Mouse (Mus musculus) midbrain, postnatal 0 days (tissue): Measurements from ENCODE around the gene Enpp7. TPM values are rescaled to one million over a fixed set of nuclear protein-coding genes. Genes with fewer than 3 reads are reported as not detected.

Source experiments
- ATAC-seq: fragments of 200-750 bp; cut with Nextera tagmentation; 2 replicates; pipeline ENCODE4 v1.8.0; 2017; ENCODE audit warnings: moderate number of reproducible peaks, mild to moderate bottlenecking, moderate TSS enrichment, moderate library complexity; ENCODE audit not compliant: low FRiP score
- DNase-seq: peaks from one replicate; pipeline ENCODE4 v3.0.0-alpha.2; 2015; ENCODE audit warnings: low spot score
- H3K27ac ChIP-seq: fragments of 300-500 bp; sonication (generic); 2 replicates; pipeline ENCODE4 v1.5.1; 2014; ENCODE audit warnings: low read depth, mild to moderate bottlenecking, low read length, mixed read lengths
- H3K27me3 ChIP-seq: fragments of 300-500 bp; sonication (generic); 2 replicates; pipeline ENCODE4 v1.6.1; 2014; ENCODE audit warnings: low read length, control low read depth, mixed read lengths; ENCODE audit not compliant: insufficient read depth
- H3K36me3 ChIP-seq: fragments of 300-500 bp; sonication (generic); 2 replicates; pipeline ENCODE4 v1.6.1; 2014; ENCODE audit warnings: low read length, control low read depth, mixed read lengths; ENCODE audit not compliant: insufficient read depth
- H3K4me1 ChIP-seq: fragments of 300-500 bp; sonication (generic); 2 replicates; pipeline ENCODE4 v1.6.1; 2014; ENCODE audit warnings: mild to moderate bottlenecking, control low read depth, antibody characterized with exemption, low read length, mixed read lengths; ENCODE audit not compliant: insufficient read depth
- H3K4me2 ChIP-seq: fragments of 300-500 bp; sonication (generic); 2 replicates; pipeline ENCODE4 v1.6.1; 2014; ENCODE audit warnings: low read depth, mild to moderate bottlenecking, low read length, mixed read lengths; ENCODE audit not compliant: poor library complexity, severe bottlenecking
- H3K4me3 ChIP-seq: fragments of 300-500 bp; sonication (generic); 2 replicates; pipeline ENCODE4 v1.5.1; 2014; ENCODE audit warnings: low read depth, mild to moderate bottlenecking, low read length, moderate library complexity
- H3K9ac ChIP-seq: fragments of 300-500 bp; sonication (generic); replicated peaks from 2 replicates; pipeline ENCODE4 v1.6.1; 2014; ENCODE audit warnings: mild to moderate bottlenecking, low read length, moderate library complexity, mixed read lengths; ENCODE audit not compliant: poor library complexity, severe bottlenecking
- H3K9me3 ChIP-seq: fragments of 300-500 bp; sonication (generic); 2 replicates; pipeline ENCODE4 v1.6.1; 2016; ENCODE audit warnings: low read length, control low read depth
- CTCF ChIP-seq: IDR thresholded peaks from 2 replicates; pipeline ENCODE4 v1.5.1; 2016; ENCODE audit warnings: antibody characterized with exemption, mild to moderate bottlenecking
- WGBS: fragments of 180-500 bp; shearing (Covaris S2); extraction: QIAGEN DNeasy Blood & Tissue Kit; methylation state at CpG from one replicate; pipeline ENCODE4 v1.1.7; 2014; 5-methylcytosine and 5-hydroxymethylcytosine counted together
- polyA plus RNA-seq: library from polyadenylated mRNA; unstranded; fragments of >200 nt; fragmentation: Nextera tagmentation; extraction: Ambion mirVana; gene quantifications from 2 replicates; pipeline ENCODE4 v1.2.1, GENCODE M21; 2015
- total RNA-seq: library from RNA; depleted of rRNA; stranded (reverse); fragments of >200 nt; gene quantifications from 2 replicates; pipeline ENCODE4 v1.2.3, GENCODE M21; 2014

Gene Enpp7
- total and polyA plus RNA-seq, 2 experiments from 2014 or later = not detected

- H3K9me3 ChIP-seq = no peaks in the 10 kb centered on the region
- H3K27ac ChIP-seq = no peak overlapping the region
- no peak overlapping the region for H3K4me2 ChIP-seq
- WGBS = 65% methylated on average over 3 of the region's 3 CpGs
- H3K9ac ChIP-seq = no peak overlapping the region
- H3K4me1 ChIP-seq = no peaks in the 10 kb centered on the region
- no peak for DNase-seq
- ATAC-seq = no peak
- no peak overlapping the region for H3K4me3 ChIP-seq
- no peaks in the 10 kb centered on the region for H3K36me3 ChIP-seq
- H3K27me3 ChIP-seq = no peaks in the 10 kb centered on the region
- TF ChIP-seq CTCF = peak; percentile 40
Observed at GRCm38 (mm10) chr11:119006462-119006861, 18.5 kb downstream of the Enpp7 start.

- TF ChIP-seq CTCF = no peak
- Histone ChIP-seq H3K4me3 (peak overlapping the region; percentile 16), H3K9me3 (no peaks in the 10 kb centered on the region), H3K9ac (no peak overlapping the region), H3K36me3 (no peaks in the 10 kb centered on the region), H3K4me2 (peak overlapping the region; percentile 23), H3K4me1 (no peaks in the 10 kb centered on the region), H3K27ac (no peak overlapping the region), H3K27me3 (no peaks in the 10 kb centered on the region)
- 25% methylated on average over 21 of the region's 21 CpGs for WGBS
- peak; percentile 40 for DNase-seq
- no peak for ATAC-seq
Observed at GRCm38 (mm10) chr11:119007461-119008456, 19.8 kb downstream of the Enpp7 start.

- H3K27me3 ChIP-seq = no peaks in the 10 kb centered on the region
- no peak for DNase-seq
- H3K9me3 ChIP-seq = no peaks in the 10 kb centered on the region
- ATAC-seq = no peak
- TF ChIP-seq CTCF = no peak
- no peak overlapping the region for H3K4me3 ChIP-seq
- no peak overlapping the region for H3K9ac ChIP-seq
- no peak overlapping the region for H3K27ac ChIP-seq
- no peaks in the 10 kb centered on the region for H3K36me3 ChIP-seq
- no peaks in the 10 kb centered on the region for H3K4me1 ChIP-seq
- 87% methylated on average over 7 of the region's 7 CpGs for WGBS
- H3K4me2 ChIP-seq = no peak overlapping the region
Observed at GRCm38 (mm10) chr11:119014455-119014854, 26.5 kb downstream of the Enpp7 start.

- Histone ChIP-seq H3K9ac (no peak overlapping the region), H3K4me1 (no peaks in the 10 kb centered on the region), H3K9me3 (no peaks in the 10 kb centered on the region), H3K4me2 (no peak overlapping the region), H3K4me3 (no peak overlapping the region), H3K36me3 (no peaks in the 10 kb centered on the region), H3K27me3 (peaks cover 3% of the 10 kb centered on the region; the same call in 1 of the 2 replicates), H3K27ac (no peak overlapping the region)
- TF ChIP-seq CTCF = no peak
- WGBS = 51% methylated on average over 7 of the region's 7 CpGs
- no peak for ATAC-seq
- DNase-seq = no peak
Observed at GRCm38 (mm10) chr11:119017506-119017905, 29.5 kb downstream of the Enpp7 start.

- no peaks in the 10 kb centered on the region for H3K36me3 ChIP-seq
- H3K4me3 ChIP-seq = no peak overlapping the region
- H3K27ac ChIP-seq = no peak overlapping the region
- no peak for DNase-seq
- 96% methylated on average over 7 of the region's 7 CpGs for WGBS
- H3K9ac ChIP-seq = no peak overlapping the region
- no peak for TF ChIP-seq CTCF
- no peak overlapping the region for H3K4me2 ChIP-seq
- H3K4me1 ChIP-seq = peaks cover 11% of the 10 kb centered on the region; the same call in 1 of the 2 replicates
- H3K9me3 ChIP-seq = no peaks in the 10 kb centered on the region
- ATAC-seq = no peak
- peaks cover 3% of the 10 kb centered on the region; the same call in 1 of the 2 replicates for H3K27me3 ChIP-seq
Observed at GRCm38 (mm10) chr11:119021180-119021579, 33.2 kb downstream of the Enpp7 start.
